Mouse (Mus musculus): ENCODE data around the gene Scfd1. TPM values are rescaled to one million over a fixed set of nuclear protein-coding genes. Genes with fewer than 3 reads are reported as not detected.

Scfd1 gene
- total RNA-seq, 2 experiments from 2014 or later, result 51.7 to 104 TPM

DNA sequence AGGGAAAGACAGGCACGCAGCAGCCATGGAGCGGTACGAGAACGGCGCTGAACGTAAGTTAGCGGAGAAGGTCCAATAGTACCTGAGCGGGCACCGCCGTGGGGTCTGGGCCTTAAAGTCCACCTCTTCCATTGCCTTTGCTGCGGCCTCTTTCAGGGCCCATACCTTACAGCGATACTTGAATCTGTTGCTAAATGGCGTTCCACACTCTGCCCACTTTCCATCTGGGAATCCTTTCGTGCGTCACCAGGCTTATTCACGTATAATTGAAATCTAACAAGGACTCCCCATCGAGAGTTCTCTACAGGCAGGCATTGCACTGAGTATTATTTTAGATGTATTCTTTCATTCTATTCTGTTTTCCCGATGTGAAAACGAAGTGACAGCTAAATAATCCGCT, 117.3 kb downstream of the Scfd1 start:
- ATAC-seq (replicated peaks; ENCODE audit: poor library complexity, severe bottlenecking), result no peak

Other genes starting within 250 kb of the Scfd1 start
- gene G2e3, start 29.4 kb upstream of the Scfd1 start, total RNA-seq (2014; fragmentation: Nextera tagmentation), result 7.7 and 12.7 TPM in 2 replicates
- gene G2e3, start 29.4 kb upstream of the Scfd1 start, total RNA-seq (2017), result 29.8 and 32.1 TPM in 2 replicates
- not detected in 2 replicates for gene Coch, start 215.8 kb downstream of the Scfd1 start, total RNA-seq (2014; fragmentation: Nextera tagmentation)
- not detected in 2 replicates for gene Coch, start 215.8 kb downstream of the Scfd1 start, total RNA-seq (2017)

Data from granulocyte monocyte progenitor cell, adult 5-6 weeks (primary cell).